Mouse (Mus musculus) telencephalon, adult 2 months (tissue): ENCODE measurements around the gene Olfr1423.
"Not testable (repeated sequence)": the region's sequence is repeated elsewhere in the genome, so short reads cannot be mapped to it uniquely, and the experiment has no call there.

Source experiments
- DNase-seq: peaks from one replicate; pipeline ENCODE4 v3.0.0-alpha.2; 2011; ENCODE audit warnings: low read depth, low spot score

Gene Olfr1423

DNA sequence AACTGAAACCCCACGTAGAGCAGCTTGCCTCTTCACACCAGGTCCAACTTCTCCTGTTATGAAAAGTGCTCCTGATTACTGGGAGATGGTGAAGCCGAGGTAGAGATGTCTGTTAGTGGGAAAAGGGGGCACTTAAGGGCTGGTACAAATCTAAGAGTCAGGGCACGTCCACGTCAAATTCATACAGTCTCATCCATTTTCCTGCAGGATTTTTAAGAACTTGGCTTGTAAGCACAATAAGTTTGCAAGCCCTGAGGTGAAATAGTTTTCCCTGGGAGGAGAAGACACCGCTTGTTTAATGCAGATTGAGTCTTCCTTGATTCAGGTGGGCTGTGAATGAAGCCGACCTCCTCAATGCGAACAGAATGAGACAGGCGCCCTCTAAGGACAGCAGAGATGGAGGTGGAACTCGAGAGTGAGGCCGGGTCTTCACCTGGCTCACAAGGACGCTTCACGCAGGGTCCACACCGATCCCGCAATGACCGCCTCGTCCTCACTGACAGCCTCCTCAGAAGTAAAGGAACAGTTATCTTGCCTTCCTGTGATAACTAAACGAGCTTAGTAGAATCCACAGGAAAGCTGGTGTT is 34.7 kb downstream of the Olfr1423 start:
- DNase-seq = no peak

DNA sequence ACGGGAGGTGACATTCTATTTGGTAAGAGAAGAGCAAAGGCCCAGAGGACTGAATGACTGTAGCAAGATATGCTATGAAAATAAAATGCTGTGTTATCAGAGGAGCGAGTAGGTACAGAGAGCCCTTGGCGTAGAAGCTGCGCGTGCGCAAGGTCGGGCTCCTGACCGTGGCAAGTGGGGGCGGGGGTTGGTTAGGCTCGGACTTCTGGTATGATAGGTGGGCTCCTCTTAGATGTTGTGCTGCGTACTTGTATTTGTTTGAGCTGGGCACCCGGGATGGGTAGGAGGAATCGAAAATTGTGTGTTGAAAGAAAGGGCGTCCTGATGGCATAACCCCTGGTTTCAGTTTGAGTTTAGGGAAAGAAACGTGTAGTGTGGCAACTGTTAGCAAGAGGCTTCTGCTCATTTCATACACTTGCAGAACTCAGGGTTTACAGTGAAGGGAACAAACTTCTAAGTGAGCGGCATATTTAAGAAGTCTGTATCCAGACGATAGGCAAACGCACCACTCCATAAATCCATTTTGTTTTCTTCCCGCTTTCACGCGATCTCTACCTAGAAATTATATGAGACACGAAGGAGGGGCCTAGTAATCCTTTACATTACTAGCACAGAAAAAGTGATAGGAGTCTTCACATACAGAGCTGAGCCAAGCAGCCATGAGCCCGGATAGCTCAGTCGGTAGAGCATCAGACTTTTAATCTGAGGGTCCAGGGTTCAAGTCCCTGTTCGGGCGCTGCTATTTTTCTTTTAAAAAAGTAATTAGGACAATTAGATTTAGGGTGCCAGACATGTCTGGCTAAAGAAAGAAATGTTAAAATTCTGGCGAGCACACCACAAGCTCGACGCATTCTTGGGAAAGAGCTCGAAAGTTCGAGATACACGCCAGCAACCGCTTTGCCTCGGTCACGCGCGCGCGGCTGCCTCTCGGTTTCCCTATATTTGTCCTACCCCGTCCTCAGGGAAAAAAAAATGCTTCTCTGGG is 35.4 kb downstream of the Olfr1423 start:
- DNase-seq = peak; percentile 80

DNA sequence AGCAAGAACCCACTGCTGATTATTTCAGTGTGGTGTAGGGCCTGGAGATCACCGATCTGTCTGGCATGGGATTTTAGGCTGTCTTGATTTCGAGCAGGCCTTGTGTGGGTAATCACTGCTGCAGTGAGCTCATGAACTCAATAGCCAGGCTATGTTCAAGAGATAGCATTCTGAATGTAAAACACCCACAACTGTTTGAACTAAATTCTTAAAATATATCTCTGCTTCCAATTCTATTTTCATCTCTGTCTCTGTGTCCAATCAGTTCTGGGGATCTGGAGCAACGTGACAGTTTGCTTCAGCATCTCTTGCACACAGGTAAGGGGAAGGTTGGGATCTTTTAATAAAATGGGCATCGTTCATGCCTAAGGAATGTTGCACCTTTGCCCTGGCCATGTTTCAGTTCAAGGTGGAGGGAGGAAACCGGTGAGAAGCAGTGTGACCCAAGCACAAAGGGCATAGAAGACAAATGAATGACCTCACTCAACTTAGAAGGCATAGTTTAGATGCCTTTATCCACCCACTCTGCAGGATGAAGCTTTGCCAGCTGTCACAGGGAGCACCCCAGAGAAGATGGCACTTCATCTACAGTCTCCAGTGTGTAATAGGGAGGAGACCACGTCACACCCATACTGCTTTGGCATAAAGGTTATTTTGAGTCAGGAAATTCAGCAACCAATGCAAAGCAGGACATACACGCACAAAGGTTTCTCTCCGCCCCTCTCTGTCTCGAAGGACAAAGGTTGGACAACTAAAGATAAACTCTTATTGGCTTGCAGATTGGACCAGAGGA is 36.7 kb downstream of the Olfr1423 start:
- DNase-seq = no peak

DNA sequence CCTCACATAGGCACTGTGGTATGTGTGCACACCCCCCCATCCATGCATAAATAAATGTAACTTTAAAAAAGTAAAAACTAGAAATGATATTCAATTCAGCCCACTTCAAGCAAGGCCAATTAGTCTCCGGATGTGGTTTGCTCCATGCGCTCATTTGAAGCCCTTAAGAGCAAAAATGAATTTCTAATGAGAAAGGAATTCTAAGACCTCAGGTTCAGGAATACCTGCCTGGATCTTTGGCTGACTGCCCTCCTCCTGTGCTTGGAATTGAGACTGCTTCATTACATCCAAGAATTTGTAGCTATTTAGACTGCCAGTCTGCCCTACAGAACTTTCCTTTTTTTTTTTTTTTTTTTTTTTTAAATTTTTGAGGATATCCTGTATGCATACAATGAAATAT is 37.5 kb downstream of the Olfr1423 start:
- DNase-seq = no peak

DNA sequence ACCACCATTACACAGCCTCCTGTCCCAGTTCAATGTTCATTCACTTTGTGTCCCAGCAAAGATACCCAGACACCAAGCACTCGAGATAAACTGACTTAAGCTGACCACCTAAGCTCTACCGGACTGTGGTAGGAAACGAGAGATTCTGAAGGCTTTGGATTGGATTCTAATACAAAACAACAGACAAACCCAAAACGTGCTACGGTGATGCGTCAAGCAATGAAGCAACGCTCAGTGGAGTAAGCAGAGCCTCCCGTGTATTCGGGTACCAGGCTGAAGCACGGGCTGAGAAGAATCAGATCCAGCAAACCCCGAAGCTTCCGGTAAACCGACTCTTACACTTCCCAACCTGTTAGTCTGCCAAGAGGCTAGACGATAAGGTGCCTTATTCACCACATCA is 38.3 kb downstream of the Olfr1423 start:
- DNase-seq = no peak

DNA sequence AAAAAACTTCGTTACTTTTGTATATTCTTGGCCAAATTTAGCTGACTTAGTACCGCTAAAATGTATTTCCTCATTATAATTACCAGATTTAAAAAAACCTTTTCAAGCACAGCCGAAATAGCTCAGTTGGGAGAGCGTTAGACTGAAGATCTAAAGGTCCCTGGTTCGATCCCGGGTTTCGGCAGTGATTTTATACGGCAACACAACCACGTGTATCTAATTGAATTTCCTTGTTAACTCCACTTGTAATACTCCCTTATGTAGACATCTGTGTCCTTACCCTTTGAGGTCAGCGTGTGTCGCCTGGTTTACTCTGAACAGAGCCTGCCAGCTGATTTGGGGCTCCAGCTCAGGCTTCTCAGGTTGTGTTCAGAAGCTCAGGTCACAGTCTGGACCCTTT is 39.0 kb downstream of the Olfr1423 start:
- DNase-seq = no peak

DNA sequence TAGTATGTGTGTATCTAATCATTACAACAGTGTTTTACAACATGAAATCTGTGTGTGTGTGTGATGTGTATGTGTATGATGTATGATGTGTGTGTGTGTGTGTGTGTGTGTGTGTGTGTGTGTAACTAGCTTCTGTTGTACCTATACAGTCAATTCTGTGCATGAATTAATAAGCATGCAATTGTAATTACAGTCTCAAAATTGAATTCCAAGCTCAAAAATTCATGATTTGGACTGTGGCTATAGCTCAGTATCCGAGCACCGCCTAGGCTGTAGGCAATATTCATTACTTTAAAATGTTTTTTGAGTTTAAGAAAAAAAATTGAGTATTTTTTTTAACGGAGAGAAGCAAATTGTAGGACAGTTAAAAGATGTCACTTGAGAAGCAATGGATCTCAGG is 39.4 kb downstream of the Olfr1423 start:
- DNase-seq = no peak

DNA sequence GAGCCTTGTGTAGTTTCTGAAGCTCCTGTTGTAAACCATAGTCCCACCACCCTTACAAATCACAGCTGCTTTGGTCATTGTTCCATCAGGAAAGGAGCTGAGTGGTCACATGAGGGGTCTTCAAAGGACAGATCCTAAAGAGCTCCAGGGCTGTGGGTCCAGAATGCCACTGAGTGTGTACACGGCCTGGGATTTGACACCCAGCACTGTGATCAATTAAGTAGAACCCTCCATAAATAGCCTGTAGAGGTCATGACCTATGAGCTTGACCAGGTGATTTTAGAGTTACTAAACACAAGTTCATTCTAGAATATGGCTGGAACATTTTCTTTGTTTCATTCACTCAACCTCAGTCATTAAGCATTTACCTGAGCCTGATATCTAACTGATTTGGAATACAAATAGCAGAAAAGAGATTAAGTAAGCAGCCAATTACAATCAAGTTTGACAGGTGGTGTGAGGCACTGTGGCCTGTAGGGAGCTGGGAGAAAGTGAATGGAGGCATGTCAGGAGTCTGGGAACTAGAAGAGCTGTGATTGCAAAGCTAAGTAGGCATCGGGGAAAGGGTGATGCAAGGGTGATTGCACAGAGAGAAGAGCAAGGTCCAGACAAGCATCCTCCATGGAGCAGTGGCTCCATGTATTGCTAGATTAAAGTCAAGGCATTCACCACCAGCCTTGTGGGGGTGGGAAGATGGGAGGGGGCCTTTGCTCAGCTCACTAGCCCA is 45.2 kb downstream of the Olfr1423 start:
- DNase-seq = no peak

DNA sequence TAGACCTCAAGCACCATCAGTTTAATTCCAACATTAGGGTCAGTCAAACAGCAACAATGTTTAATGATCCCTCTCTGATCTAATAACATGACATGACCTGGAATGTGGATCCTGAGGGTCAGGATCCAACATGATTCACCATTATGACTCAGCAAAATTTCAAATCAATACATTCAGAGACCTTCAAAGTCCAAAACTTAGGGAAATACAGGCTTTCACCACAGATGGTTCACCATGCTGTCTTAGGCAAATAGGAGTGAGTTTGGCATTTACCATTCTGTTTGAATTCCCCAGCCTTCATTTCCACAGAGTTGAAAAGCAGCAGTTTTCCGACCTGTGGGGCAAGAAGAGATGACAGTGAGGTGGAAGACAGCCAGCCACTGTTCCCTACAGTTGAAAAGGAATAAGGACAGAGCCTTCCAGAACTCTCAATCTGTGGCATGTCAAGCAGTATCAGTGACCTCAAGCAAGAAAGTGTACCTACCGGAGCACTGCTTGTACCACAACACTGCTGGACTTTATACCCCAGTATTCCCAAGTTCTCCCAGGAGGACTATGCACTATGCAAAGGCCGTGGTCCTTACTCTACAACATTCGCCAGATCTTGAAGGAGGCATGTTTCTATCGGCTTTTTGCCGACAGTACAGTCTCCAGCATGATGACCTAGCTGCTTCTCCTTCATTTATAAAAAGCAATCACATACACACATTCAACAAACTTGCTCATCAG is 46.2 kb downstream of the Olfr1423 start:
- DNase-seq = no peak

DNA sequence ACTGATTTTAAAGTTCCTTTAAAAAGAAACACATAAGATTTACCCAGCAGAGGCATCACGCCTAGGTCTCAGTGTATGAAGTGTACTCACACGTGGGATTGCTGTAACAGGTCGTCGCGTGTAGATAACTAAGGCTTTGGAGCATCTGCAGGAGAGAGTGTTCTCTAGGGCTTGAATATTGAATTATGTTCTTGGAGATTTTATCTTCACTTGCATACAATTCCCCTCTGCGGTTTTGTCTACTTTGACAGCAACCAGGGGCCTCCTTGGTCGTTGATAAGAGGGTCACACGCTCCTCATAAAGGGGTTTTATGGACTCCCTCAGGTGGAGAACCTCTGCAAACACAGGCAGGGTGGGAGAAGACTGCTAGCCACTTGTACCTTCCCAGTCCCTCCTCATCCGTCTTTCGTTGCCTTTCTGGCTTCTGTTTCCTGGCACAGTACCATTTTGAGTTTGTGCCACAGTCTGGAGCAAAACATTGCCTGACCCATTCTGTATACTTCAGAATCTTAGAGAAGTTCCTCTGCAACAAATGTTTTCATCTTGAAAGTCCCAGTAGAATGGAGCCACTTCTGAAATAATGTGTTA is 48.6 kb downstream of the Olfr1423 start:
- DNase-seq = no peak

DNA sequence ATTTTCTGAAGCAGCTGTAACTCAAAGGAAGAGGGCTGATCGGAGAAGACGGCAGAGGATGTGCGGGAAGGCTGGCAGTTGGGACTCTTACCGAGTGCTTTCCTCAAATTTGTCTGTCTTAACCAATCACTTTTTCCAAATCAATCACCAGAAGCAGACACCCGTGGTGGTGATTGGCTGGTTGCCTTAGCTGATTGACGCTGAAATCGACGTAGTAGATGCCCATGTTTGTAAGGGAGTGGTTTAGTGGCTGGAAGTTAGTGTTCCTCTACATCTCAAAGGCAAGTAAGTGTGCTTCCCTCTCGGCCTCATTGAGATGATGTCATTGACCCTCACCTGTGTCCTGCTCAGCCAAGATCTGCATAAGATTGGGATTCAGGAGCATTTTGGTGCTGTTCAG is 49.1 kb downstream of the Olfr1423 start:
- no peak for DNase-seq

DNA sequence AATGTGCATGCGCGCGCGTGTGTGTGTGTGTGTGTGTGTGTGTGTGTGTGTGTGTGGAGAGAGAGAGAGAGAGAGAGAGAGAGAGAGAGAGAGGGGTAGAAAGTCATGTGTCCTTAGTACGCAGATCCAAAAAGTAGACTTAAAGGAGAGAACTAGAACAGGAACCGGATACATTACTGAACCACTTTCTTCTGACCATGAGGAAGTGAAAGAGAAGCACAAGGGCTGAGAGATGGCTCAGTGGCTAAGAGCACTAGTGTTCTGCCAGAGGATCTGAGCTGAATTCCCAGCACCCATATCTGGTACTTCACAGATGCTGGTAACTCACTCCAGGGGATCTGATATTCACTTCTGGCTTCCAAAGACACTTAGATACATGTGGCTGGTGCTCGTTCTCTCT is 51.8 kb downstream of the Olfr1423 start:
- DNase-seq = no peak

DNA sequence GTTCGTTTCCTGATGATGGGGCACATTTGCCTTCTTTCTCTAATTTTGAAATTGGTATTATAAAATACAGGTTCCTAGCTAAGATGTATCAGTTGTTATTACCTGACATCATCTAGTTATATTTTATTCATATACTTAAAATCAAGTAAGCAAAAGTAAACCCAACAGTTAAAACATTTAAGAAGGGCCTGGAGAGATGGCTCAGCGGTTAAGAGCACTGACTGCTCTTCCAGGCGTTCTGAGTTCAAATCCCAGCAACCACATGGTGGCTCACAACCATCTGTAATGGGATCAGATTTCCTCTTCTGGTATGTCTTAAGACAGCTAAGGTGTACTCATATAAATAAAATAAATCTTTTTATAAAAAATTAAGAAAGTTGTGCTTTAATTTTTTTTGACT is 53.3 kb downstream of the Olfr1423 start:
- DNase-seq = no peak

DNA sequence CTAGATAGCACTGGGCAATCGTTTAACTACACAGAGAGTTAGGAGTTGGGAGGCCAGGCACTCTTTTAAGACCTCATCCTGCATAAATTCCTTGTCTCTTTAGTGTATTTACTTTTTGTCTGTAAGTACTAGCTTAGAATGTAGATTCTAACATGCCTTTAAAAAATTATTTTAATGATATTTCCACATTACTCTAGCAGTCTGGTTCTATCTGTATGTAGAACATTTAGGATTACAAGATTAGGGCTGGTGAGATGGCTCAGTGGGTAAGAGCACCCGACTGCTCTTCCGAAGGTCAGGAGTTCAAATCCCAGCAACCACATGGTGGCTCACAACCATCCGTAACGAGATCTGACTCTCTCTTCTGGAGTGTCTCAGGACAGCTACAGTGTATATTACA is 56.5 kb downstream of the Olfr1423 start:
- DNase-seq = not testable (repeated sequence)
